Mouse (Mus musculus) myocyte (in vitro differentiated cells): ENCODE measurements around the gene Tmem213.

Experiments
- CEBPB ChIP-seq: IDR thresholded peaks from 2 replicates; pipeline ENCODE4 v1.6.1; 2011; ENCODE audit warnings: mild to moderate bottlenecking, moderate library complexity; ENCODE audit not compliant: poor library complexity, insufficient read depth, severe bottlenecking
- E2F4 ChIP-seq: IDR thresholded peaks from one replicate; pipeline ENCODE4 v1.6.1; 2011; ENCODE audit warnings: mild to moderate bottlenecking, control low read depth, moderate library complexity; ENCODE audit not compliant: insufficient read depth
- MAX ChIP-seq: IDR thresholded peaks from one replicate; pipeline ENCODE4 v1.6.1; 2011; ENCODE audit warnings: low read depth, mild to moderate bottlenecking, control low read depth
- MYOD1 ChIP-seq, 3 experiments: IDR thresholded peaks; one replicate each; pipeline ENCODE4 v1.6.1; 2011; ENCODE audit warnings: control low read depth in 2 of 3, low read depth in 2 of 3, mild to moderate bottlenecking in 2 of 3, moderate library complexity in 1 of 3; ENCODE audit not compliant: insufficient read length in 2 of 3, control insufficient read depth in 1 of 3
- MYOG ChIP-seq, 3 experiments: IDR thresholded peaks; one replicate each; pipeline ENCODE4 v1.6.1; 2011; ENCODE audit warnings: control low read depth in 2 of 3, low read depth in 2 of 3, mild to moderate bottlenecking in 2 of 3; ENCODE audit not compliant: insufficient read length in 2 of 3, control insufficient read depth in 1 of 3, insufficient read depth in 1 of 3
- POLR2A ChIP-seq: IDR thresholded peaks from one replicate; pipeline ENCODE4 v1.6.1; 2011; ENCODE audit warnings: low read depth, mild to moderate bottlenecking, control low read depth, moderate library complexity; ENCODE audit not compliant: insufficient read length
- POLR2AphosphoS2 ChIP-seq: IDR thresholded peaks from one replicate; pipeline ENCODE4 v1.6.1; 2011; ENCODE audit warnings: low read depth, control low read depth; ENCODE audit not compliant: insufficient read length
- SRF ChIP-seq: IDR thresholded peaks from one replicate; pipeline ENCODE4 v1.6.1; 2011; ENCODE audit warnings: low read depth; ENCODE audit not compliant: control insufficient read depth, insufficient read length
- TCF12 ChIP-seq: IDR thresholded peaks from one replicate; pipeline ENCODE4 v1.6.1; 2011; ENCODE audit warnings: mild to moderate bottlenecking, control low read depth; ENCODE audit not compliant: poor library complexity, insufficient read depth, severe bottlenecking
- TCF3 ChIP-seq: IDR thresholded peaks from one replicate; pipeline ENCODE4 v1.6.1; 2011; ENCODE audit warnings: low read depth, control low read depth; ENCODE audit not compliant: insufficient read length
- USF1 ChIP-seq: IDR thresholded peaks from one replicate; pipeline ENCODE4 v1.6.1; 2011; ENCODE audit warnings: low read depth, mild to moderate bottlenecking, control low read depth, moderate library complexity

GRCm38 (mm10) chr6:38128115-38128514 lies 19.1 kb downstream of the Tmem213 start:
- TF ChIP-seq POLR2A (no peak), E2F4 (no peak), USF1 (no peak), MYOD1 (IDR thresholded peaks at IDR 0.05; ENCODE audit: control insufficient read depth in 1 of 3, insufficient read length in 2 of 3, low read depth in 2 of 3) (no peak), SRF (no peak), TCF12 (no peak), MYOG (IDR thresholded peaks at IDR 0.05; ENCODE audit: control insufficient read depth in 1 of 3, insufficient read depth in 1 of 3, insufficient read length in 2 of 3, low read depth in 2 of 3) (no peak), POLR2AphosphoS2 (no peak), CEBPB (no peak), MAX (no peak), TCF3 (no peak)
